Mouse (Mus musculus) ES-Bruce4 (cell line): Measurements from ENCODE around the gene Oaz1.

Experiments used
- EP300 ChIP-seq: IDR thresholded peaks from 2 replicates; pipeline ENCODE4 v1.6.1; 2011; ENCODE audit warnings: low read depth, low read length; ENCODE audit not compliant: insufficient read depth
- POLR2A ChIP-seq: IDR thresholded peaks from one replicate; pipeline ENCODE4 v1.8.1; 2011; ENCODE audit warnings: low read length; ENCODE audit not compliant: insufficient read depth

GRCm38 (mm10) chr10:80832818-80833217, 6.4 kb downstream of the Oaz1 start:
- TF ChIP-seq POLR2A (no peak), EP300 (no peak)
